Mouse (Mus musculus) spleen, postnatal 36 days (tissue): ENCODE data around the gene Nudt21.

Experiments
- DNase-seq, 2 experiments: peaks; one replicate each; pipeline ENCODE4 v3.0.0; 2022; ENCODE audit warnings: low spot score in 2 of 2, mixed read lengths in 1 of 2

Nudt21 gene

DNA sequence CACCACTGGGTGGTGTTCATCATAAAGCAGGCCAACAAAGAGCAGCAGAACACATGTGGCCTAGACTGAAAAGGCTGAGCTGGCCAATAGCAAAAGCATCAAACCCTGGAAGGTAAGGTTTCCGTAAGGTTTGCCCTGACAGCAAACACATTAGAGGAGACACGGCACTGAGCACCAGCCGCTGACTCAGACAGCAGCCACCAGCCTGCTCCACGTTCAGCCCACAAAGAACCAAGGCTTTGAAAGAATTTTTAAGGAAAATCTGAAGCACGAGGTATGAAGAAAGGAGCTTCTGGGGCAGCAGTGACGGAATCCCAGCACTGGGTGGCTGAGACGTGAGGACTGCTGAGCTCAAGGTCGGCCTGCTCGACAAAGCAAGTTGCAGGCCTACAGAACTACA lies 32.7 kb downstream of the Nudt21 start:
- DNase-seq, result no peak

DNA sequence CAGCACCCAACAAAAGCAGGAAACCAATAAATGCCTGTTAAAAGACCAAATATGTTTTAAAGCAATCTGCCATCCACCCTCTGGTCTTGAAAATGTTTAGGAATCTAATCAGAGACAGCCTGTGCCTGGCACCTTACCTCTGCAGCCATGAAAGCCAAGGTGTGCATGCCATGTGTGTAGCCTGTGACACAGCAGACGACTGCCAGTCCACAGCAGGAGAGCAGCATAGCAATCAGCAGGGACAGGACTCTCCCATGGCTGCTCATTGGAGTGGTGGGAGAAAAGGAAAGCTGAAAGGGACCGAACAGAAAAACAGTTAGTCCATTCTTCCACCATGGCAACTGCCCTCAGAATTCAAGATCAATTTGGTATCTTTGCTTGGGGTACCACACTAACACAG lies 37.9 kb downstream of the Nudt21 start:
- no peak for DNase-seq

DNA sequence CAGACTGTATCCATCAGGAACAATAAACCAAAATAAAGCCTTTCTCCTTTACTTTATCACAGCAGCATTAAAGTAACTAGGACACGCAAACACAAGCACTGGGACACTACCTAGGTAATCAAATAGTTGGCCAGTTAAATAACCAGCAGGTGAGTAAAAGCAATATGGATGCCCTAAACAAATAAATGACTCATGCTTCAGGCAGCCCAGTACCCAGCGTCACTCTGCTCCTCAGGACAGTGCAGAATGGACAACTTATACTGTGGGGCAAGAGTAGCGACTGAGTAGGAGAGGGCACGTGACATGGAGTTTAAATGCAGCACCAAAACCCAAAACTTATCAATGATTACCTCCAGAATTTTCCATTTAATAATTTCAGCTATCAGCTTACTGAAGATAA lies 47.1 kb downstream of the Nudt21 start:
- no peak for DNase-seq

DNA sequence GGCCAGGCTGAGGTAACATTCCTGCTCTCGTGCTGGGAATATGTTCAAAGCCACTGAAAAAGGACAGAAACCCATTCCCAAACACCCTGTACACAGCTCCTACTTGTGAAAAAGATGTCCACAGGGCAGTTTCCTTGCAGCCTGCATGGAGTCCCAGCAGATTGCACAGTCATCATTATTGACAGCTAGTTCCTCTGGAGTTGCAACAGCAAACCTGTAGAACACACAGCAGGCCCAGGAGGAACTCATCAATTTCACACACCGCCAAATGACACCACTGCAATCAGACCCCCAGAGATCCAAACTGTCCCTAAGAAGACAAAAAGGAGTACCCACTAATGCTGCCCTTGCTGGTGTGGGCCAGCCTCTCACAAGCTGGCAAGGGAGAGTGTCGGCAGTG lies 52.1 kb downstream of the Nudt21 start:
- DNase-seq, result no peak

DNA sequence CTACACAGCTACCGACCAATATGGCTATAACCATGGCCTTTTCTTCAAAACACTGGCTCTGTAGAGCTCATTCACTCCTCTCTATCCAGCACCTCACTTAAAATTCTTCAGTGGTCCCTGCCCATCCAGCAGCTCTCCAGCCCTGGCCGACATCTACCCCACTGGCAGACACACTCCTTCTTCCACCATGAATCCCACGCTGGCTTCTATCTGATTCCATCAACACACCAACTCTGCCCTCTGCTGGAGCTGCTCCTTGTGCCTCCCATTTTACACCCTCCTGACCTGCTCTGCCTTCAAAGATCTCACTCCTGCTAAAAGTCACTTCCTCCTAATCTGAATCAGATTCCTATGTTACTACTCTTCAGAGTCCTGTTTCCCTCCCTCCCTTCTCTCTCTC lies 53.0 kb downstream of the Nudt21 start:
- no peak for DNase-seq

DNA sequence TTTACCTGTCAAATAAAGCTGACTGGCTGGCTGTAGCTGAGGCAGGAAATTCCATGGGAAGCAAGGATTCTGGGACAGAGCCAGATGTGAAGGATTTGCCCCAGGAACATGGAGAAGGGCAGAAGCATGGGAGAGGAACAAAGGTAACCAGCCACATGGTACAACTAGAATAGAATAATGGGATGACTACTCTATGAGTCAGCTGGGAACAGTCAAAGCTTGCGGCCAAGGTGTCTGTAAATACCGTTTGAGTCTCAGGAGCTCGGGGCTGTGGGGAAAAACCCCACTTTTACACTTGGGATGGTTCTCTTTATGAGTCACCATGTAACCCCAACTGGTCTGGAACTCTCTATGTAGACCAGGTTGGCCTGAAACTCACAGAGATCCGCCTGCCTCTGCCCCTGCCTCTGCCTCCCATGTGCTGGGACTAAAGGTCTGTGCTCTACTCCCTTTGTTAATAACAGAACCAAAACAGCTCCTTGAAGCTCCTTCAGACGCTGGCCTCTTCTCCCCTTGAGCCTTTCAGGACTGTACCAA lies 55.1 kb downstream of the Nudt21 start:
- DNase-seq, result no peak

DNA sequence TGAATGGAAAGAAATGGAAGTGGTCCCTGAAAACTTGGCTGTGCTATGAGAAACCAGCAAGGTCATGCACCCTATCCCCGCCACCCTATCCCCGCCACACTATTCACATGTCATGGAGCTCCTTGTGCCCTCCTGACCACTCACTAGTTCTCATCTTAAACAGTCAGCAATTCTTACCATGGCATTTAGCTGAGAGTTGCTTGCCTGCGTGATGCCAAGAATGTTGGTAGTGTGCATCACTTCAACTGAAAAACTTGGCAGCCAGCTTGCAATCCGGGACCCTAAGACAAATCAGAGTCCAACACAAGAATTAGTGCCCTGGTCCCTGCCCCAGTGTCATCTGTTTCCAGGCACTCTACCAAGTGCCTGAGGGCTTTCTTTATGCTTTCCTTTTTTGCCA lies 56.7 kb downstream of the Nudt21 start:
- no peak for DNase-seq

DNA sequence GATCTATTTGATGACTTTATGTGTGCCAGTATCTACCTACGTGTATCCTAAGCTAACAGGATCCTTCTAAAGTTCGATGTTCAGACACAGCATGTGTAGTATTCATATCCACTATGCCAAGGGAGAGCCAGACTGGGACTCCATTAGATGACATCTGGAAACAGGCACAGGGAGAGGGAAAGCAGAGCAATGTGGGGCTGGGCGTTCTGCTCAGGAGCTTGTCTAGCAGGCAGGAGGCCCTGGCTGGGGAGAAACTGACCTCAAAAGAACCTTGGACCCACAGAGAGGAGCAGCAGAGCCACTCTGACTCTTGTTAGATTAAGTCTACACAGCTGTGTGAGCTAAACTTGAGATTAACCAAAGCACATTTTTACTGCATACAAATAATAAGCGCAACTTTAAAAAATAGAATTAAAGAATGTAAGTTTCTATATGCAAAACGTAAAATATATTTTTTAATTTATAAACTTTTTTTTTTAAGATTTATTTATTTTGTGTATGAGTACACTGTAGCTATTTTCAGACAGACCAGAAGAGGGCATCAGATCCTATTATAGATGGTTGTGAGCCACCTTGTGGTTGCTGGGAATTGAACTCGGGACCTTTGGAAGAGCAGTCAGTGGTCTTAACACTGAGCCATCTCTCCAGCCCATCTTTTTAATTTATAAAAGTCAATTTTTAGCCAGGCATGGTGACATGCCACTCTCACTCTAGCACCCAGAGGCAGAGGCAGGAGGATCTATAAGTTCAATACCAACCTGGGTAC lies 60.2 kb downstream of the Nudt21 start:
- no peak for DNase-seq

DNA sequence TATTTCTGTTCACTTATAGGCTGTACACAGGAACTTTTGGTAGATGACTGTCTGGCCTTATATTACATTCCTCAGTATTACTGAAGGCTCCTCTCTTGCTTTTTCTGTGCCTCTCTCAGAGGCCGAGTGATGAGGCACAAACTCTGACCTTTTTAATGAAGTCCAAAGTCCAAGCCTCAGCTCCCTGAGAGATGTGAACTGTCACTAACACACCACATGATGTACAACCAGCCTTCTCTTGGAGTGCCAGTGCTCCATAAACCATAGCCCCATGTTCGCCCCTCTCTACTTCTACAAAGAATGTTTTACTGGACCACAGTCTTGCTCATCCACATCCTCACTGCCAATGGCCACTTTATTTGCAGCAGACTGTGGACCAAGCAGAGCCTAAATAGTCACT lies 61.5 kb downstream of the Nudt21 start:
- no peak for DNase-seq

DNA sequence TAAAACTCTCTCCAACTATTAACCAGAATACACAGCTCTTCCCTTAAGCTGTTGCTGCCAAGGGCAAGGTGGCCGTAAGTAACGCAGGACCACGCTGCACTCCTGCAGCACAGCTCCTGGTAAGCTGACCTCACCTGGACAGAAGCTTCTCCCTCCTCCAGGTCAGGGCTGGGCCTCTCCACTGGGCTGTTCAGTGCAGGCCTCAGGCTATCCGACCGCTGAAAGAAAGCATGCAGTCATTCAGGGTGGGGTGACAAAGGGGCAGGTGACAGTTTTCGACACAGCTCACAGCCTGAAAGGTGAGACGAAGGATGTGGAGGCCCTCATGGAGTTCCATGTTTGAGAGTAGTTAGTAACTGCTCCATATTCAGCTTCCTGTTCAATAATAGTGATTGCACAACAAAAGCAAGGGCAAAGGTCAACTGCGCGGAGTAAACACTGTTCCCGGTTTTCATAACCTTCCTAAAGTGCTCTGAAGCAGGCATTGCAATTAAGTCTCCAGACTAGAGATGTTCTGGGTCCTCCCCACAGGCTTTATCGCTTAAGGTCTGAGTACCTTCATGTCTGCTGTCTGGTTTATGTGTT lies 62.1 kb downstream of the Nudt21 start:
- no peak for DNase-seq

DNA sequence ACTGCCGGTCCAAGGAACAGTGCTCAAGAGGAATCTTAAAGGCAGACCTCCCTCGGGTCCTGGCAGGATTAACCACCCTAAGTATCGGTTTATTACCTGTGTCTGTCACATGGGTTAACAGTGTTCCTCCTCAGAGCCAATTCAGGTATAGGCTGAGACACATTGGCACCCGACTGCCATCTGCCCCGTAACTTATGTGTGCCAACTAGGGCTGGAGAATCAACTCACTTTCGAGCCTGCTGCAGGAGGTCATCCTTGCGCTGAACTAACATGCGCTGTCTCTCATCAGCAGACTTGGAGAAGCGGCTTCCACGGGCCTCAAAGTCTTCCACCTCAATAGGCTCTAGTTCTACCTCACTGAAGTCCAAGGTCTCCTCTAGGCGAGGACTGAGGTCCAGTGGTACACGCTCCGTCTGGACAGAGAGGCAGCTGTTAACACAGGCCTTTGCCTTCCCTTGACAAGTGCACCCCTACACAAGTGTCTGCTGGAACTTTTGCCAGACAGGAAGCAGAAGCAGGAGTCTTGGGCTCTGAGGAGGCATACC lies 62.9 kb downstream of the Nudt21 start:
- DNase-seq, result no peak

DNA sequence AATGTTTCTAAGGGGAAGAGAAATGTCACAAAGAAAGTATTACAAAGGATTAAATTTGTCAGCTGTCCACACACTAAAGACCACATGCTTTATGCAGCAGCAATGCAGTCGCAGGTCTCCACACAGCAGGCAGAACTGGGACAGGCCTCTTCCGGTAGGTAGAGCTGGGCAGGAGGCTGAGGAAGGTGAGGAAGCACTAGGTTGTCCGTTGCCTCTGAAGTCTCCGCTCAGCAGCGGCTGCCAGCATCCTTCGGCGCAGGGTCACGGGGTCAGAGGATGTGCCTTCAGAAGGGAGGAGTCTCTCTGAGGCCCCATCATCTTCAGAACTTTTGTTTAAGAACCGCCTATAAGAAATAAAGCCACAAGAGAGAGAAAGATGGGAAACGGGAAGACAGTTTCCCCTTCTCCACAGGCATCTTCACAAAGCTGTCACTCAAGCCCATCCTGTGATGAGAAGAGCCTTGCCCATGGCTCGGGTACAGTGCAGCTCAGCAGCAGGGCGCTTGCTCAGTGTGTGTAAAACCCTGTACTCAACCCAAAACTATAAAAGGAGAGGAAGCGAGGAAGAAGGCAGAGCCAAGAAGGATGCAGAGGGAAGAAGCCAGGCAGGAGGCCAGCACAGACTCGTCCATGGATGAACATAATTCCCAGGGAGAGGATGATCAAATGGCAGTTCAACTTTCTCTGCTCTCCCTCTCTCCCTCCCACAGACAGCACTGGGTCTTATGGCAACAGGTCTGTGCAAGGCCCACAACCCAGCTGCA lies 63.7 kb downstream of the Nudt21 start:
- no peak for DNase-seq

DNA sequence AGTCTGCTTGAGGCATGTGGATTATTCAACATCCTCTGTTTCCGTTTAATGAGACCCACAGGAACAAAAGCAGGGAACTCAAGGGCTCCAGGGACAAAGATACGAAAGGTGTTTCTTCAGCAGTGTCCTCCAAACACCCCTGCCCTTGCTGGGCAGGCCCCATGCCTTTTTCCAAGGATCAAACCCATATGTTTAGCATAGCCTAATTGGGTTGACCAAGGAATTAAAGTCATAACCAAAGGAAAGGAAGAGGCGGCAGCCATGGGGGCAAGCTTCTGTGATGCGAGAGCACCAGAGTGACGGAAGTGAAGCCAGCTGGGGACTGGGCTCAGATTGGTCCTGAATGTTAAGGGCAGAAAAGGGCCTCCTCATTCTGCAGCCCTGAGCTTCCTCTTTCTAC lies 64.6 kb downstream of the Nudt21 start:
- no peak for DNase-seq

DNA sequence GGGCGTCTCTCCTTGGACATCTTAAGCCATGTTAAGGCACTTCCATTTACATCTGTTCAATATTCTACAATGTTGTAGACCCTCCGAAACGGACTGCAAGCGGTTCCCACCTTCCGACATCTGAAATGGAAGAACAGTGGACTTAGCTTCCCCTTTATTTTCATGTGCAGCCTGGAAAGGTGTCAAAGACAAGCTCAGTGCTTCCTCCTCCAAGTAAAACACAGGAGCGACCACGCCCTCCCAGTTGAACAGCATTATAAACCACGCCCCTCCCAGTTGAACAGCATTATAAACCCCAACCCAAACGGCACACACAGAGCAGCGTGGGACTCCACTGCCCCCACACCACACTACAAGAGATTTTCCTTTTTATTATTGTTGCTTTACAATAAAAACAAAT lies 65.4 kb downstream of the Nudt21 start:
- no peak for DNase-seq

DNA sequence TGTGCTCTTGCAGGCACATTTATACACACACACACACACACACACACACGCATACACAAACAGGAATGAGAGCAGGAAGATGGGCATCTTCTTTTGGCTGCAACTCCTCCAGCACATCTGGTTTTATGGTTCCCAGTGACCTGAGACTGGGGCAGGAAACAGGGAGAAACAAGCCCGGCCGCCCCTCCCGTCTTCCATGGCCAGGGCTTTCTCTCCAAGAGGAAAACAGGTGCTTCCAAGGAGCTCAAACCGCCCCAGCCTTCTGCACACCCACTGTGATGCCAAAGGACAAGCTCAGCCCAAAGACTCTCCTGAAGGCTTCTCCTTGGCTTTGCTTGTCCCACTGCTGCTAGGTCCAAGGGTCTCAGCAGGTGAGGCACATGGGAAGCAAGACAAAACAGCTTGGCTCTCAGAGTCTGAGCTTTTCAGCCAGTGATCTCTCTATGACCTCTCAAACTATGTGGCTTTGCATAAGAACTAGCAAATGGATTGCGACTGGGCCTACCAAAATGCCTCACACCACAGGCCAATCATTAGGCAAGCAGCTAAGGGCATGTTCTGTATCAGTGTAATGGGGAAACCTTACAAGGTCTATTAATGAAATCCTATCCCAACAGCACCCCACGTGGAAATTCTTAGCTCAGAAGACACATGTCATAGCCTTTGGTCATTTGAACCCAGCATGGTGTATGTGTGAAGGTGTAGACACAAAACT lies 67.0 kb downstream of the Nudt21 start:
- no peak for DNase-seq

DNA sequence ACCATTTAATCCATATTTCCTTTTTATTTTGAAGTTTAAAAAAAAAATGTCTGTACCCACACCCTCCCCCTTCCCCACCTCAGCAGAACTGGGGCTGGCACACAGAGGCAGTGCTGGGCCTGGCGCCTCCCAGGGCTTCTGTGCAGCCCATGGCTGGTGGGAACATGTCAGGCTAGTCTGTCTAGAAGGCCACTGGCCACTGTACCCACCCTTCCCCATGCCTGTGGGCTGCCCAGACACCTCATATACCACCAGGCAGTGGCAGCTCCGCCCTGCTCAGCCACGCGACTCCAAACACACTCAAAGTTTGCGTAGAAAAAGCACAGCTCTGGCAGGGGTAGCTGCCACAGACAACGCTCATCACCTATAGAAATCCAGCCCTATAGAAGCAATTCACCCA lies 68.5 kb downstream of the Nudt21 start:
- no peak for DNase-seq
